Mouse (Mus musculus) liver, adult 2 months (tissue): ENCODE measurements at regions not wholly inside any gene's neighbourhood (a gene's known extent, or its start where the extent isn't known, plus 50 kb on each side); places are given as distances from the start of the nearest gene placed in this dataset.
A peak's percentile ranks its signal among the peaks of the same experiment; 100 is the strongest.

Experiments used
- DNase-seq: peaks from one replicate; pipeline ENCODE4 v3.0.0-alpha.2; 2011; ENCODE audit warnings: low read depth, low spot score; ENCODE audit errors: extremely low read depth
- H3K27ac ChIP-seq: fragments of 200-500 bp; replicated peaks from 2 replicates; pipeline ENCODE4 v1.5.1; 2012; ENCODE audit warnings: low read depth, mild to moderate bottlenecking, control low read depth, inconsistent platforms, low read length; ENCODE audit not compliant: insufficient read depth
- H3K27me3 ChIP-seq: fragments of 200-500 bp; 2 replicates; pipeline ENCODE4 v1.6.1; 2012; ENCODE audit warnings: mild to moderate bottlenecking, moderate library complexity, low read length, inconsistent platforms; ENCODE audit not compliant: control insufficient read depth, insufficient read depth
- H3K36me3 ChIP-seq: fragments of 200-500 bp; 2 replicates; pipeline ENCODE4 v1.6.1; 2012; ENCODE audit warnings: low read length, inconsistent platforms; ENCODE audit not compliant: control insufficient read depth, insufficient read depth
- H3K4me1 ChIP-seq: fragments of 200-500 bp; 2 replicates; pipeline ENCODE4 v1.6.1; 2011; ENCODE audit warnings: low read length; ENCODE audit not compliant: control insufficient read depth, insufficient read depth
- H3K4me3 ChIP-seq: fragments of 200-500 bp; 2 replicates; pipeline ENCODE4 v1.5.1; 2011; ENCODE audit warnings: low read depth, mild to moderate bottlenecking, control low read depth, low read length, moderate library complexity; ENCODE audit not compliant: insufficient read depth
- H3K79me2 ChIP-seq: fragments of 200-500 bp; 2 replicates; pipeline ENCODE4 v1.6.1; 2012; ENCODE audit warnings: inconsistent platforms, mild to moderate bottlenecking, low read length, moderate library complexity; ENCODE audit not compliant: control insufficient read depth, insufficient read depth
- H3K9ac ChIP-seq: fragments of 200-500 bp; 2 replicates; pipeline ENCODE4 v1.6.1; 2012; ENCODE audit warnings: low read depth, mild to moderate bottlenecking, control low read depth, inconsistent platforms, low read length
- CTCF ChIP-seq: fragments of 200-500 bp; IDR thresholded peaks from 2 replicates; pipeline ENCODE4 v1.5.1; 2011; ENCODE audit warnings: low read depth, low read length, control low read depth
- POLR2A ChIP-seq: fragments of 200-500 bp; IDR thresholded peaks from 2 replicates; pipeline ENCODE4 v1.6.1; 2011; ENCODE audit warnings: low read length, control low read depth; ENCODE audit not compliant: insufficient read depth; ENCODE audit errors: extremely low read depth
- WGBS: fragments of 180-500 bp; shearing (Covaris S2); methylation state at CpG from one replicate; pipeline ENCODE4 v1.1.7; 2018; 5-methylcytosine and 5-hydroxymethylcytosine counted together

- Histone ChIP-seq H3K4me1 (no peaks in the 10 kb centered on the region), H3K27ac (no peak overlapping the region), H3K4me3 (no peak overlapping the region), H3K9ac (no peak overlapping the region), H3K27me3 (no peaks in the 10 kb centered on the region), H3K79me2 (no peaks in the 10 kb centered on the region), H3K36me3 (no peaks in the 10 kb centered on the region)
- 31% methylated on average over 6 of the region's 6 CpGs for WGBS
- peak; percentile 89 for DNase-seq
- TF ChIP-seq CTCF (no peak), POLR2A (no peak)
Measured at GRCm38 (mm10) chr16:65718791-65719472, 96.1 kb upstream of the Vgll3 start.

DNA sequence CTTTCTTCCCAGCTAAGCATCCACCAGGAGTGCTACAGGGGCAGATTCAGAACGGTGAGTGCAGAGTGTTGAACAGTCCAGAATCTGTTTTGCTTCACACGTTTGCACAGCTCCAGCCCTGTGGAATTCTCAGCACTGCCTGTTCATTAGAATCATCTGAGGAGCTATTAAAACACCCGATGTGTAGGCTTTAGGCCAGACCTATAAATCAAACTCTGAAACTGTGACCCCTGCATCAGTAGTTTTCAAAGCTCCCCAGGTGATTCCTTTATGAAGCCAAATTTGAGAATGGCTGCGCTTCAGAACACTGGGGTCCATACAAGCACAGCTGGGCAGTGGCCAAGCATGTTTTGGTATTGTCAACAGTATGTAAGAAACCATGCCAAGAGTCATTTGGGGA is 94.1 kb upstream of the Vgll3 start:
- Histone ChIP-seq H3K4me1 (no peaks in the 10 kb centered on the region), H3K27ac (no peak overlapping the region), H3K4me3 (no peak overlapping the region), H3K79me2 (no peaks in the 10 kb centered on the region), H3K9ac (no peak overlapping the region), H3K27me3 (no peaks in the 10 kb centered on the region), H3K36me3 (no peaks in the 10 kb centered on the region)
- WGBS: 54% methylated on average over 4 of the region's 4 CpGs
- TF ChIP-seq POLR2A (no peak), CTCF (no peak)
- DNase-seq: no peak

- Histone ChIP-seq H3K27ac (no peak overlapping the region), H3K36me3 (no peaks in the 10 kb centered on the region), H3K9ac (no peak overlapping the region), H3K79me2 (no peaks in the 10 kb centered on the region), H3K4me3 (no peak overlapping the region), H3K4me1 (no peaks in the 10 kb centered on the region), H3K27me3 (no peaks in the 10 kb centered on the region)
- 86% methylated on average over 5 of the region's 5 CpGs for WGBS
- TF ChIP-seq CTCF (no peak), POLR2A (no peak)
- DNase-seq: no peak
Measured at GRCm38 (mm10) chr16:65725559-65726269, 89.3 kb upstream of the Vgll3 start.

DNA sequence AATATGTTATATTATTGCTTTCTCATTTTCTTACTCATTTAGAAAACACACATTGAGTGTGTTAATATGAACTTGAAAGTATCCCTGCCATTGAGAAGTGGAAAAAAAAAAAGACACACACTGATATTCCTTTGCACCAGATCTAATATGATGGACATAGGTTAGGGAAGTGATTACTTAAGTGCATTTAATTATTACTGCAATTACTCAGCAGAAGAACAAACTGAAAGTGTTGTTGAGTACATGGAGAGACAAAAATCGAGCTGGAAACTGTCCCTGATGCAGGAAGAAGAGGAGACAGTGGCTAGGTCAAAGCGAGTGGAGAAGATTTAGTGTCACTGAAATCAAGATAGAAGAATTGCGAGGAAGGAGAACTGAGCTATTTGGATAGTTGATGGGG is 88.8 kb upstream of the Vgll3 start:
- DNase-seq: no peak
- Histone ChIP-seq H3K4me3 (no peak overlapping the region), H3K27ac (no peak overlapping the region), H3K36me3 (no peaks in the 10 kb centered on the region), H3K9ac (no peak overlapping the region), H3K79me2 (no peaks in the 10 kb centered on the region), H3K27me3 (no peaks in the 10 kb centered on the region), H3K4me1 (no peaks in the 10 kb centered on the region)
- WGBS: 77% methylated on average over 3 of the region's 3 CpGs
- TF ChIP-seq CTCF (no peak), POLR2A (no peak)

DNA sequence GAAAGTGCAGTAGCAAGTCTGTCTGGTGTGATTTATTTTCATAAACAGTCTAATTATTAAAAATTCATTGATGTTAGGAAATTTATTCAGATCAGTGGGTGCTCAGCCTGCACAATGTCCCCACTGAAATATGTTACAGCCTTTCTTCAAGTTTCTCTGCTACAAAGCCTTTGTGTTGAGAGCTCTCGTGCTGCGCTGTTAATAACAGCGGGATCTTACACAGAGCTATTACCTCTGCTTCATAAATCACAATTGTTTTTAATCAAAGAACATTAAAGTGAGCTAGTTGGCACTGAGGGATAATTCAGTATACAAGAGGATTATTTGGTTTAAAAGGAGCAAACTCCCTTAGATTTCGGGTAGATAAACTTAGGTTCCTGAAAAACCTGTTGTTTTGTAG is 85.7 kb upstream of the Vgll3 start:
- Histone ChIP-seq H3K27me3 (no peaks in the 10 kb centered on the region), H3K4me1 (no peaks in the 10 kb centered on the region), H3K36me3 (no peaks in the 10 kb centered on the region), H3K9ac (no peak overlapping the region), H3K4me3 (no peak overlapping the region), H3K79me2 (no peaks in the 10 kb centered on the region), H3K27ac (no peak overlapping the region)
- DNase-seq: no peak
- no peak for TF ChIP-seq CTCF
- no peak for TF ChIP-seq POLR2A
- 88% methylated on average over 4 of the region's 4 CpGs for WGBS

GRCm38 (mm10) chr16:65739652-65740051 is 75.4 kb upstream of the Vgll3 start:
- TF ChIP-seq CTCF: no peak
- no peak for TF ChIP-seq POLR2A
- H3K27me3 ChIP-seq: no peaks in the 10 kb centered on the region
- no peak overlapping the region for H3K4me3 ChIP-seq
- 84% methylated on average over 3 of the region's 3 CpGs for WGBS
- H3K36me3 ChIP-seq: no peaks in the 10 kb centered on the region
- DNase-seq: peak; percentile 13
- H3K9ac ChIP-seq: no peak overlapping the region
- no peaks in the 10 kb centered on the region for H3K4me1 ChIP-seq
- no peaks in the 10 kb centered on the region for H3K79me2 ChIP-seq
- no peak overlapping the region for H3K27ac ChIP-seq
